Mouse (Mus musculus) mouse trophoblast stem cell (cell line): ENCODE results near the gene Gm3424.
"Not testable (repeated sequence)": the region's sequence is repeated elsewhere in the genome, so short reads cannot be mapped to it uniquely, and the experiment has no call there.

Experiments
- in situ Hi-C, 2 experiments: fragments of 300-500 bp; cut with MseI, MboI; formaldehyde crosslinking; loops; 2 replicates in 1 of 2; 3 replicates in 1 of 2; pipeline ENCODE4 v1.15.1; 2025

Gm3424 gene

DNA sequence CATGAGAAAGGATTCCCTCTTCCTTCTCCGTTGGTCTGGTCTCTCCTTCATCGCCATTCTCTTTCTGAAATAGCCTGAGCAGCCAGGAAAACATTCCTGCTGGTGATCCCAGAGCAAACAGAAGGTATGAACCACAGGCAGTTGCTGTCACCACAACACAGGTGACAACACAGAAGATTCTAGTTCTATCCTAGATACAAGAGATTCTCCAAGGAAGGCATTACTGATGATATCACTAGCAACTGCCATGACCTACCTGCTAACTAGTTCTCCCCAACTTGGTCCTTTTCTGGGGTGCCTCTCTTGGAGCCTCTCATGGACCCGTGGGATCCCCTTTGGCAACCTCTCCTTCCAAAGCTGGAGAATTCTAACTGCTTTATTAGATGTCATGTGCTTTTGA, at the start of gene Gm3424:
TSS of gene Gm3424 (minus strand) at position 101 of the 400 bp plus-strand sequence.
- in situ Hi-C loops, result not testable (repeated sequence)

- in situ Hi-C loops, result not testable (repeated sequence)
These were observed 49.7 kb upstream of the Gm3424 start for GRCm38 (mm10) chr14:5879791-5880190.

- in situ Hi-C loops, result not testable (repeated sequence)
These were observed 49.0 kb upstream of the Gm3424 start for GRCm38 (mm10) chr14:5879136-5879535.

- in situ Hi-C loops, result not testable (repeated sequence)
These were observed 25.8 kb upstream of the Gm3424 start for GRCm38 (mm10) chr14:5855911-5856310.

- in situ Hi-C loops, result not testable (repeated sequence)
These were observed 17.3 kb downstream of the Gm3424 start for GRCm38 (mm10) chr14:5812699-5813356.

- in situ Hi-C loops, result not testable (repeated sequence)
These were observed 22.2 kb downstream of the Gm3424 start, which contains the start of gene Gm3383 for GRCm38 (mm10) chr14:5807882-5808281. Gene Gm3383 (minus strand): TSS chr14:5807982.
